Mouse (Mus musculus) small intestine, adult 2 months (tissue): ENCODE data around the gene Pnldc1.
A peak's percentile ranks its signal among the peaks of the same experiment; 100 is the strongest.

Experiments used
- CTCF ChIP-seq: fragments of 200-500 bp; IDR thresholded peaks from 2 replicates; pipeline ENCODE4 v1.5.1; 2012; ENCODE audit warnings: low read depth, mild to moderate bottlenecking, control low read depth, inconsistent platforms, low read length, moderate library complexity, mixed read lengths; ENCODE audit not compliant: insufficient replicate concordance, insufficient read length; ENCODE audit errors: extremely low read depth
- POLR2A ChIP-seq: fragments of 200-500 bp; IDR thresholded peaks from 2 replicates; pipeline ENCODE4 v1.6.1; 2012; ENCODE audit warnings: low read depth, mild to moderate bottlenecking, control low read depth, inconsistent platforms, low read length, moderate library complexity

DNA sequence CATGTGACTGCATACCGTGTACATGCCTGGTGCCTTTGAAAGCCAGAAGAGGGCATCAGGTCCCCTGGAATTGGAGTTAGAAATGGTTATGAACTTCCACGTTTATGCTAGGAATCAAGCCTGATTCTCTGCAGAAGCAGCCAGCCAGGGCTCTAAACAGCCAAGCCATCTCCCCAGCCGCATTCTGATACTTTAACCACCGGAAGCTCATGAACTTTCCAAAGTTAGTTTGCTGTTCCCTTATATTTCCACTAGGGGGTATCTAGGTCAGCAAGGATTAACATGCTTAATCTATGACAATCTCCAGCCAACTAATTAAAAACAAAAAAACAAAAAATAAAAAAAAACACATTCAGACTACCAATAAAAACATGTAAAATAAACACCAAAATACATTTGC lies 52.0 kb downstream of the Pnldc1 start:
- TF ChIP-seq CTCF: peak; percentile 36; the same call in 1 of the 2 replicates
- TF ChIP-seq POLR2A: no peak
